Mouse (Mus musculus) right cerebral cortex, postnatal 25 days (tissue): ENCODE measurements around the gene Zbtb3.
"Not testable (repeated sequence)": the region's sequence is repeated elsewhere in the genome, so short reads cannot be mapped to it uniquely, and the experiment has no call there.

ENCODE experiments used
- DNase-seq: peaks from one replicate; pipeline ENCODE4 v3.0.0; 2022

The Zbtb3 gene

GRCm38 (mm10) chr19:8803879-8804660 is 1.7 kb downstream of the Zbtb3 start:
- no peak for DNase-seq

- DNase-seq: no peak
These were observed 4.5 kb downstream of the Zbtb3 start for GRCm38 (mm10) chr19:8806810-8807209.

GRCm38 (mm10) chr19:8815812-8816211 is 13.5 kb downstream of the Zbtb3 start:
- DNase-seq: no peak

DNA sequence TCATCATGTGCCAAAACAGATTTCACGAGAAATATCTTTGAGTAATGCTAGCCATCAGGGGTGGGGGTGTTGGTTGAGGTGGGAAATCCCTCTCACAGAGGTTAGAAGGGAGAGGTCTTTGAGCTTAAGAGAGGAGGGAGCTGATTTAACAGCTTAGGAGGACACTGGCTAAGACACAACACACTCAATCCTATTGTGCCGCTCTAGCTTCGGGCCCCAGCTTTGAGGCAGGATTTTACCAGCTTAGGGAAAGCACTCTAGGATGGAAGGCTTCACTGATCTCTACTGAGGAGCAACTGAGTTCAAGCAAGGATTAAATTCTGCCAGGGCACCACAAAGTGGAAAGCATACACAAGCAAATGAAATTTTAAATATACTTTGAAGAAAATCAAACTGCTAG is 14.6 kb downstream of the Zbtb3 start:
- no peak for DNase-seq

GRCm38 (mm10) chr19:8818301-8818798 is 16.0 kb downstream of the Zbtb3 start:
- no peak for DNase-seq

DNA sequence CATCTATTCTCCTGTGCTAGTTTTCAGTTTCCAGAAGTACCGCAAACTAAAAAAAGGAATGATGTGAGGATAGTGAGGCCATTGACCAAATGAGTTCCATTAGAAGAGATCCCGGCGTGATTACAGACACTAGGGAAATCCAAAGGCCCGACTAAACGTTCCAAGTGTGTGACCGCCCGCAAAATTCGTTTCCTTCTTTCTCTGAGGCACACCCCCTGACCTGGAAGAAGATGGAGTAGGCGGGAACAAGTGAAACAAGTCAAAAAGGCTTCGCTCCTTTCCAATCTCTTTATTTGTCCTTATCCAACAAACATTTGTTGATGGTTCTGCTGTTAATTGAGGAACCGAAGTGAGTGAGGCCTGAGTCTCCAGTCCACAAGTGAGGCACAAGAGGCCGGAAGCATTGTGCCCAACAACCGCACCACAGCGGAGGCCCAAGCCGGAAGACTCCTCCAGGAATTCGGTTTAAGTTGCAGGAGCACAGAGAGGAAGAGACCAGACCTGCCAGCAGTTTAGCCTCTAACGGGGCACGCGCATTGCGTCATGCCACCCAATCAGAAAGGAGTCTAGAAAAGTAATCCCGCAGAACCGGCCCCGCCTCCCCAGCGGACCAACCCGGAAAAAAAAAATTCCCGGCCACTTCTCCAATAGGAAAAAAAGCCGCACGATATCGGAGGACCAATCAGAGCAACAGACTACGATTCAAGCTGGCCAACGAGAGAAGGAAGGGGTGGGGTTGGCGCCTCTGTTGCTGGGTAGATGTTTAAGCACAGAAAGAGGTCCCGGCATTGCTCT is 16.6 kb downstream of the Zbtb3 start, which contains the start of gene Ttc9c:
TSS of gene Ttc9c (minus strand) at position 533 of the 795 bp plus-strand sequence.
- peak; percentile 95 for DNase-seq

DNA sequence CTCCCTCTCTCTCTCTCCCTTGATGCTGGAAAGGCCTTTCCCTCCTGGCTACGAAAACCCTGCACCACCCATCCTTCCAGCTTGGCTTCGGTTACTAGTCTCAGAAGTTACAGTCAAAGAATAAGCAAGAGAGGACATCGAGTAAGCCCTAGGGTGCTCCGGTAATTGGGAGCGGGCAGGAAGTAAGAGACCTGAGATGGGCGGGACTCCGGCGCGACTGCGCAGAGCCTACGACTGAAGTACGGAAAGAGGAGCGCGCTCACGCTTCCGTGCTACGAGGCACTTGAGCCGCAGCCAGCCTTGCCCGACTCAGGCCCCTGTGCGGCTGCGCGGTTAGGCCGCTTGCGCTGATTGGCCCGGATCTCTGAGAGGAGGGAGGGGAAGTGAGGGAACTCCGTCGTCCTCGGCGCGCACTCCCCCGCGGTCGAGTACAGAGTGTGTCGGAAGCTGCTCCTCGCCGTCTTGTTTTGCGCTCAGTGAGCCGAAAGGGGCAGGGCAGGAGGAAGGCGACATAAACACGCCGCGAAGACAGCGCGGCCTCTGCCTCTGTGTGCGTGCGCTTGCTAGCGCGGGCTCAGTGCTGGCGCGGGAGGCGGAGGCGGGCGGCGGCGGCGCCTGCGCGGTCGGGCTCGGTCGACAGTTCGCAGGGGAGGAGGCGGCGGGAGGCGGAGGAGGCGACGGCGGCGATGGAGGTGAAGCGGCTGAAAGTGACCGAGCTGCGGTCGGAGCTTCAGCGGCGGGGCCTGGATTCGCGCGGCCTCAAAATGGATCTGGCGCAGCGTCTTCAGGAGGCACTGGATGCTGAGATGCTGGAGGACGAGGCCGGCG is 17.5 kb downstream of the Zbtb3 start, which contains the start of gene Hnrnpul2:
TSS of gene Hnrnpul2 (plus strand) at position 415 of the 828 bp plus-strand sequence.
- DNase-seq: peak; percentile 99

DNA sequence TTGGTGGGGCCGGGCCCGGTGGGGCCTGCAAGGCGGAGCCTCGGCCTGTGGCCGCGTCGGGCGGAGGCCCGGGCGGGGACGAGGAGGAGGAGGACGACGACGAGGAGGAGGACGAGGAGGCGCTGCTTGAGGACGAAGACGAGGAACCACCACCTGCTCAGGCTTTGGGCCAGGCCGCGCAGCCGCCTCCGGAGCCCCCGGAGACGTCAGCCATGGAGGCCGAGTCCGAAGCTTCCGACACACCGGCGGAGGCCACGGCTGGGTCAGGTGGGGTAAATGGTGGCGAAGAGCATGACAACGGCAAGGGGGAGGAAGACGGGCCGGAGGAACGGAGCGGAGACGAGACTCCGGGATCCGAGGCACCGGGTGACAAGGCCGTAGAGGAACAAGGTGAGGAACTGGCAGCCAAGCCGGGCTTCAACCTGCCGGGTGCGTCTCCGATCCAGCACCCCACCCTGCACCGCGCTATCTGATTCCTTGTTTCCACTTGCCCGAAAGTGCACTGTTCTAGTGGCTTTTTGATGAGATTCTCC is 18.1 kb downstream of the Zbtb3 start:
- no peak for DNase-seq

DNA sequence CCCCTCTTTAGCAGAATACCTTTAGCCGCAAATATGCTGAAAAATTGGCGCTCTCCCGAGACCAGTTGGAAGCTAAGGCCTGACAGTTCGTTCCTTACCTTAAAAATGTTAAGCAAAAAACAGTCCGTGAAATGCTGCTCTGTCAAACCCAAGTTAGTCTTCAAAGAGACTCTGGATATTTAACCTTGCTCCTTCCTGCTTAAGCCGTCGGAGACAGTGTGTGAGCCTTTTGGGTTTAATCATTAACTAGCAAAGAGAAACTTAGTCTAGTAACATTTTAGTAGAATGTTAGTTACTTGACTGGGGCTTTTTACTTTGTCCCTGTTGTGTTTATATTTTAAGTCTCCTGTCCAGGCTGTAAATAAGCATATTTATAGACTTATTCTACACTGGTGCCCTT is 18.8 kb downstream of the Zbtb3 start:
- DNase-seq: no peak

- DNase-seq: no peak
These were observed 20.3 kb downstream of the Zbtb3 start for GRCm38 (mm10) chr19:8822696-8823095.

DNA sequence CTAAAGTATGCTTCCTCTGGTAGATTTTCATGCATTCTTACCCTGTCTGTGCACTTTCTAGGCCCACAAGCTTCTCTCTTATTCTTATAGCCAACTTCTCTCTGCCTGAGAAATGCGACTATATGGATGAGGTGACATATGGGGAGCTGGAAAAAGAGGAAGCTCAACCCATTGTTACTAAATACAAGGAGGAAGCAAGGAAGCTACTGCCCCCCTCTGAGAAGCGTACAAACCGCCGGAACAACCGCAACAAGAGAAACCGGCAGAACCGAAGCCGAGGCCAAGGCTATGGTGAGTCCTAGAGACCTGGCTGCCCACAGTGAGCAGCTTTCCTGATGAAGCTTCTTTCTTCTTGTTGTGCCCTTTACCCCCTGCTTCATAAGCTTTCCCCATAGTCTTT is 27.3 kb downstream of the Zbtb3 start, which contains the start of gene AC129217.1:
TSS of gene AC129217.1 (plus strand) at position 114 of the 400 bp plus-strand sequence.
- no peak for DNase-seq

DNA sequence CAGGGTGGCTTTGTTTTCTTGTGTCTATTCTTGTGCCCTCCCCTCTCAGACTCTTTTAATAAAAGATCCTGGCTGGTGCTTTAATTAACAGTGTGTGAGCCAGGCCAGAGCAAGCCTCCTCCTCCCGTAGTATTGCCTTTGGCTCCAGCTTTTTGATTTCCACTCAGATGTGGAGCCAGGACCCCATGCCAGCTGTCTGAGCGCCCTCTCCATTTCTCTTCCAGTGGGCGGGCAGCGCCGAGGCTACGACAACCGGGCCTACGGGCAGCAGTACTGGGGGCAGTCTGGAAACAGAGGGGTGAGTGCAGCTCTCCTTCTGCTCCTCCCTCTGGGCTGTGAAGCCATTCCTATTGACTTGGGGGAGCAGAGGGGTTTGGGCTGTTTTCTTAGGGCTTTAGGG is 28.3 kb downstream of the Zbtb3 start:
- no peak for DNase-seq

- DNase-seq: no peak
These were observed 28.9 kb downstream of the Zbtb3 start for GRCm38 (mm10) chr19:8831262-8831661.

GRCm38 (mm10) chr19:8832971-8833370 is 30.6 kb downstream of the Zbtb3 start:
- DNase-seq: no peak

DNA sequence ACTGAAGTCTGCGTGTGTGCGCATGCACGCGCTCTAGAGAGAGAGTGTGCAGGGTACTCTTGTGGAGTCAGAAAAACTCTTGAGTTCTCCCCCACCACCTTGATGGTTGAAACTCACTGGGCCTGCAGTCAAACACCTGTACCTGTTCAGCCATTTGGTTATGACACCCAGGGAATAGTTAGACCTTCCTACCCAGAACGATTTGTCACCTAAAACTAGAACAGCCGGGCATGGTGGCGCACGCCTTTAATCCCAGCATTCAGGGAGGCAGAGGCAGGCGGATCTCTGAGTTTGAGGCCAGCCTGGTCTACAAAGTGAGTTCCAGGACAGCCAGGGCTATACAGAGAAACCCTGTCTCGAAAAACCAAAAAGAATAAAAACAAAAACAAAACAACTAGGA is 34.0 kb downstream of the Zbtb3 start:
- DNase-seq: not testable (repeated sequence)

DNA sequence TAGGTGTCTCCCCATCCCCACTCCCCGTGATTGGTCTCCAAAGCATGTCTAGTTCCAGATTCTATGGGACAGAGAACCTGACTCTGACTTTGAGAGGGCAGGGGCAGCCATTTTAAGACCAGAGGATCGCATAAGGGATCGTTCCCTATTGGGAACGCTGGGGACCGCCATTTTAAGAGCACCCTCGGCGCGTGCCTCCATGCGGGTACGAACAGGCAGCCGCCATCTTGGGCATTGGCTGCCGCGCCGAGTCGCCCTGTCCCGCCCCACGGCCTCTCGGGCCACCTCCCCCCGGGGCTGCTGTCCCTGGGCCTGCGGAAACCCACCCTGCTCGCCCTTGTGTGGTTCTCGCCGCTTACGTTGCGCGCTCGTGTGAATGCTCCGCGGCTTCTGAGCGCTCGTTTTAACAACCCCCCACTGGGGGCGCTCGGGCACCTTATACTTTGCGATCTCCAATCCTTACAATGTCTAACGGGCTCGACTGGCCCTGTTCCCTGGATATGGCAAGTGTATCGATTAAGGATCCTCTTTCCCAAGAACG is 35.0 kb downstream of the Zbtb3 start, which contains the start of gene Bscl2:
TSS of gene Bscl2 (plus strand) at position 217 of the 541 bp plus-strand sequence.
- peak; percentile 84 for DNase-seq

DNA sequence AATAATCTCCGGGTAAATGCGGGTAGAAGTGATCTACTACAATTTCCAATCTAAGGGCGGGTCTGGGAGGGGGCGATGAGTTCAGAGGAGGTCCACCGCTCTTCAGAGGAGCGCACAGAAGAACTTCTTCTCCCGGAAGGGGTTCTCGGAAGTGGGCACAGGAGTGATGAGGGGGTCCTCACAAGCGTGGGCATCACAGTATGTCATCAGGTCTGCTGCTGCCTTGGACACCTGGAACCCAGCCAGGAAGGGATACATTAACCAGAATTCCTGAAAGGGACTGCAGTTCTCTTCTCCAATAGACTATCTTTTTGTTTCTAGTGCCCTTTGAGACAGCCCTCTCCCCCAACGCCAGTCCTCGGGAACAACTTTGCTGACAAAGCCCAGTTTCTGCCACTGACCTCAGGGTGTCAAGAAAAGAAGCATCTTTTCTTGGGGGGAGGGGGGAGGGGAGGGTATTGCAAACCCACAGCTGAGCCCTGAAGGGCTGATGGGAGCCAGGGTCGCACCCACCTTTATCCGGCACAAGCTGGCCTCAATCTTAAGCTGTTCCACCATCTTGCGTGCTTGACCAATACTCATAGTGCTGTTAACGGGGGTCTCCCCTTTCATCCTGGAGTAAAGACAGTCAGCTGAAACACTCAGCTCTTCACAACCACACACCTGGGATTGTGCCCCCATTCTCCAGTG is 35.8 kb downstream of the Zbtb3 start:
- DNase-seq: peak; percentile 44

GRCm38 (mm10) chr19:8839103-8839907 is 37.0 kb downstream of the Zbtb3 start, which contains the start of gene Gng3:
Gng3 (minus strand) TSS chr19:8839194.
- DNase-seq: peak; percentile 85

- DNase-seq: peak; percentile 79
These were observed 37.8 kb downstream of the Zbtb3 start for GRCm38 (mm10) chr19:8839908-8840791.
